Mouse (Mus musculus) midbrain, embryonic 16.5 days (tissue): ENCODE measurements around the gene Prtn3. TPM values are rescaled to one million over a fixed set of nuclear protein-coding genes. Genes with fewer than 3 reads are reported as not detected.
A peak's percentile ranks its signal among the peaks of the same experiment; 100 is the strongest.

Experiments
- ATAC-seq: fragments of 200-750 bp; cut with Nextera tagmentation; 2 replicates; pipeline ENCODE4 v1.8.0; 2017; ENCODE audit warnings: moderate TSS enrichment
- H3K27ac ChIP-seq: fragments of 300-500 bp; sonication (generic); 2 replicates; pipeline ENCODE4 v1.5.1; 2014; ENCODE audit warnings: mild to moderate bottlenecking, low read length, mixed read lengths
- H3K27me3 ChIP-seq: fragments of 300-500 bp; sonication (generic); 2 replicates; pipeline ENCODE4 v1.6.1; 2014; ENCODE audit warnings: low read depth, low read length, mixed read lengths; ENCODE audit not compliant: control insufficient read depth, insufficient read depth
- H3K36me3 ChIP-seq: fragments of 300-500 bp; sonication (generic); 2 replicates; pipeline ENCODE4 v1.6.1; 2014; ENCODE audit warnings: mild to moderate bottlenecking, low read length, moderate library complexity, mixed read lengths; ENCODE audit not compliant: control insufficient read depth, insufficient read depth
- H3K4me1 ChIP-seq: fragments of 300-500 bp; sonication (generic); 2 replicates; pipeline ENCODE4 v1.6.1; 2014; ENCODE audit warnings: mild to moderate bottlenecking, low read length, mixed read lengths; ENCODE audit not compliant: control insufficient read depth, insufficient read depth
- H3K4me2 ChIP-seq: fragments of 300-500 bp; sonication (generic); 2 replicates; pipeline ENCODE4 v1.6.1; 2014; ENCODE audit warnings: mild to moderate bottlenecking, low read length, mixed read lengths
- H3K4me3 ChIP-seq: fragments of 300-500 bp; sonication (generic); 2 replicates; pipeline ENCODE4 v1.5.1; 2014; ENCODE audit warnings: low read depth, mild to moderate bottlenecking, low read length, moderate library complexity, mixed read lengths
- H3K9ac ChIP-seq: fragments of 300-500 bp; sonication (generic); 2 replicates; pipeline ENCODE4 v1.6.1; 2014; ENCODE audit warnings: low read depth, low read length, mixed read lengths
- H3K9me3 ChIP-seq: fragments of 300-500 bp; sonication (generic); replicated peaks from 2 replicates; pipeline ENCODE4 v1.6.1; 2014; ENCODE audit warnings: mild to moderate bottlenecking, low read length, mixed read lengths; ENCODE audit not compliant: control insufficient read depth, poor library complexity, severe bottlenecking
- WGBS: fragments of 180-500 bp; shearing (Covaris S2); extraction: QIAGEN DNeasy Blood & Tissue Kit; methylation state at CpG from one replicate; pipeline ENCODE4 v1.1.7; 2014; 5-methylcytosine and 5-hydroxymethylcytosine counted together
- polyA plus RNA-seq: library from polyadenylated mRNA; unstranded; fragments of >200 nt; fragmentation: Nextera tagmentation; extraction: Ambion mirVana; gene quantifications from 2 replicates; pipeline ENCODE4 v1.2.1, GENCODE M21; 2015

Gene Prtn3
- polyA plus RNA-seq, 1 experiment from 2014 or later: 12.7 TPM

- Histone ChIP-seq H3K27ac (0 out of 2 replicates have a peak overlapping the region, but pooled peaks have one; percentile 15), H3K36me3 (no peaks in the 10 kb centered on the region), H3K9me3 (no peaks in the 10 kb centered on the region), H3K4me3 (peak overlapping the region; percentile 3; the same call in 1 of the 2 replicates), H3K4me2 (peak overlapping the region; percentile 93), H3K27me3 (peaks cover 32% of the 10 kb centered on the region), H3K4me1 (peaks cover 37% of the 10 kb centered on the region), H3K9ac (no peak overlapping the region)
- ATAC-seq: no peak
- whole genome bisulfite sequencing: 10% methylated on average over 29 of the region's 29 CpGs
Observed at GRCm38 (mm10) chr10:79924998-79925784, 50.9 kb downstream of the Prtn3 start.

- peak overlapping the region; percentile 90 for H3K9ac ChIP-seq
- peaks cover 25% of the 10 kb centered on the region for H3K27me3 ChIP-seq
- ATAC-seq: no peak; the same call in 1 of the 2 replicates
- H3K4me2 ChIP-seq: peak overlapping the region; percentile 93
- no peaks in the 10 kb centered on the region for H3K9me3 ChIP-seq
- H3K27ac ChIP-seq: peak overlapping the region; percentile 15; the same call in 1 of the 2 replicates
- H3K4me1 ChIP-seq: peaks cover 31% of the 10 kb centered on the region
- H3K4me3 ChIP-seq: peak overlapping the region; percentile 100
- 11% methylated on average over 14 of the region's 15 CpGs for WGBS
- no peaks in the 10 kb centered on the region for H3K36me3 ChIP-seq
Observed at GRCm38 (mm10) chr10:79925785-79926490, 51.7 kb downstream of the Prtn3 start.

GRCm38 (mm10) chr10:79926491-79927323, 52.4 kb downstream of the Prtn3 start, which contains the start of gene Arid3a:
Gene Arid3a, plus strand, starts transcription at chr10:79927043.
- H3K36me3 ChIP-seq: peaks cover 3% of the 10 kb centered on the region; the same call in 1 of the 2 replicates
- no peaks in the 10 kb centered on the region for H3K9me3 ChIP-seq
- peak within 1 kb of the TSS; percentile 100 for H3K4me3 ChIP-seq
- ATAC-seq: peak; percentile 78
- H3K4me2 ChIP-seq: peak within 1 kb of the TSS; percentile 93
- H3K4me1 ChIP-seq: peaks cover 26% of the 10 kb centered on the region
- H3K27ac ChIP-seq: peak within 1 kb of the TSS; percentile 91
- peak within 1 kb of the TSS; percentile 90 for H3K9ac ChIP-seq
- under 1% methylated on average over 62 of the region's 63 CpGs for WGBS
- peaks cover 18% of the 10 kb centered on the region for H3K27me3 ChIP-seq

- Histone ChIP-seq H3K4me3 (peak overlapping the region; percentile 100), H3K4me2 (peak overlapping the region; percentile 93), H3K27me3 (peaks cover 11% of the 10 kb centered on the region), H3K9me3 (no peaks in the 10 kb centered on the region), H3K27ac (peak overlapping the region; percentile 91), H3K9ac (peak overlapping the region; percentile 90), H3K36me3 (peaks cover 9% of the 10 kb centered on the region), H3K4me1 (peaks cover 24% of the 10 kb centered on the region)
- WGBS: under 1% methylated on average over 54 of the region's 54 CpGs
- ATAC-seq: peak; percentile 47
Observed at GRCm38 (mm10) chr10:79927324-79928029, 53.2 kb downstream of the Prtn3 start.

GRCm38 (mm10) chr10:79928030-79928694, 53.9 kb downstream of the Prtn3 start:
- Histone ChIP-seq H3K4me3 (peak overlapping the region; percentile 100), H3K9me3 (no peaks in the 10 kb centered on the region), H3K27ac (peak overlapping the region; percentile 91), H3K4me1 (peaks cover 24% of the 10 kb centered on the region), H3K9ac (peak overlapping the region; percentile 90), H3K27me3 (peaks cover 4% of the 10 kb centered on the region; the same call in 1 of the 2 replicates), H3K36me3 (peaks cover 9% of the 10 kb centered on the region), H3K4me2 (peak overlapping the region; percentile 93)
- ATAC-seq: no peak
- under 1% methylated on average over 28 of the region's 29 CpGs for WGBS

- 38% methylated on average over 8 of the region's 9 CpGs for WGBS
- Histone ChIP-seq H3K4me3 (peak overlapping the region; percentile 100), H3K4me1 (peaks cover 24% of the 10 kb centered on the region)
Observed at GRCm38 (mm10) chr10:79928907-79929701, 54.8 kb downstream of the Prtn3 start.

GRCm38 (mm10) chr10:79929967-79930825, 55.9 kb downstream of the Prtn3 start:
- peaks cover 24% of the 10 kb centered on the region for H3K4me1 ChIP-seq

More at GRCm38 (mm10) chr10:79928907-79929701, 54.8 kb downstream of the Prtn3 start:
- no peaks in the 10 kb centered on the region for H3K27me3 ChIP-seq
- no peak for ATAC-seq
- peak overlapping the region; percentile 65 for H3K9ac ChIP-seq
- peaks cover 9% of the 10 kb centered on the region for H3K36me3 ChIP-seq
- no peaks in the 10 kb centered on the region for H3K9me3 ChIP-seq
- H3K27ac ChIP-seq: peak overlapping the region; percentile 91
- peak overlapping the region; percentile 93 for H3K4me2 ChIP-seq

More at GRCm38 (mm10) chr10:79929967-79930825, 55.9 kb downstream of the Prtn3 start:
- Histone ChIP-seq H3K9ac (0 out of 2 replicates have a peak overlapping the region, but pooled peaks have one; percentile 34), H3K4me3 (no peak overlapping the region), H3K27ac (no peak overlapping the region), H3K4me2 (no peak overlapping the region), H3K27me3 (no peaks in the 10 kb centered on the region), H3K36me3 (peaks cover 9% of the 10 kb centered on the region), H3K9me3 (no peaks in the 10 kb centered on the region)
- WGBS: 84% methylated on average over 18 of the region's 18 CpGs
- ATAC-seq: no peak
